Mouse (Mus musculus): Measurements from ENCODE around the gene Ube2n. TPM values are rescaled to one million over a fixed set of nuclear protein-coding genes. Genes with fewer than 3 reads are reported as not detected.
A peak's percentile ranks its signal among the peaks of the same experiment; 100 is the strongest.

Ube2n gene
- polyA plus RNA-seq, 1 experiment, result 26.4 TPM

DNA sequence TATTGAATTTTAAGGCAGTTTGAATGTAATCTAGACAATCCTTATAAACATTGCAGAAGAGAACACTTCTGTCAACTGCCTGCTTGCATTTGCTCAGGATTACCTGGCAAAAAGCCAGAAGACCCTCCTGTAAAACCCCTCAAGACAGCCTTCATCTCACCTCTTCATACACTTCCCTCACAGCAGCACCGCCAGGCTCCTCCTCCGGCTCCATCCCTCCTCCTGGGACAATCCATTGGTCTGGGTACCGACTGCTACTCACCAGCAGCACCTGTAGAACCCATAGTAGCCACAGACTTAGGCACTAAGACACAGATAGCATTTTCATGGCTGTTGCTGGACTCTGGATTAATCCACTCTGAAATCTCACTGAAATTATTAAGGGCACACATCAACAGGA is 37.4 kb downstream of the Ube2n start:
- peaks cover 3% of the 10 kb centered on the region; the same call in 1 of the 2 replicates for H3K36me3 ChIP-seq (ENCODE audit: control insufficient read depth, insufficient read depth, low read length)
- no peak overlapping the region for H3K27ac ChIP-seq (ENCODE audit: insufficient read depth, low read length)
- TF ChIP-seq POLR2A (IDR thresholded peaks at IDR 0.05; ENCODE audit: low read depth, low read length) (no peak), CTCF (IDR thresholded peaks at IDR 0.05; ENCODE audit: extremely low read depth, insufficient read depth, insufficient read length, insufficient replicate concordance) (no peak)
- peaks cover 3% of the 10 kb centered on the region; the same call in 1 of the 2 replicates for H3K4me1 ChIP-seq (ENCODE audit: control insufficient read depth, insufficient read depth, insufficient read length)
- no peak for DNase-seq (ENCODE audit: low read depth in 1 of 2, low spot score in 2 of 2)
- no peaks in the 10 kb centered on the region for H3K27me3 ChIP-seq (ENCODE audit: control insufficient read depth, insufficient read depth, low read length)
- WGBS, result 95% methylated on average over 3 of the region's 3 CpGs
- H3K4me3 ChIP-seq (ENCODE audit: extremely low read depth, insufficient read depth, insufficient read length), result no peak overlapping the region

DNA sequence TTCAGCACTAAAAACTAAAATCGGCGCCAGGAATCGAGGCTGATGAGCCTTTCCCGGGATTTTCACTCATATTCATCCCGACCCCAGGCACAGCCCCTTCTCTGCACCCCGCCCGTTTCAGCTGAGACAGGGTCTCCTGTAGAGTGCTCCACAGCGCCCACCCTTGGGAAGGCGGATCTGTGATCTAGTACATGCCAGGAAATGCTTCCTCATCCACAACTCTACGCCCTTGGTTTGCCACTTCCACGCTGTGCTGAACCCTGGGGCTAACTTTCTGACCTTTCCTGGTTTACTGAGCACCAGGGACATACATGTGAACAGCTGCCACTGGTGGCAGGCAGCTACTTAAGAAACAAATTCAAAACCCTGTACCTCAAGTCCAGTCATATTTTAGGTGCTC is 40.9 kb downstream of the Ube2n start:
- H3K4me3 ChIP-seq (ENCODE audit: extremely low read depth, insufficient read depth, insufficient read length), result no peak overlapping the region
- no peaks in the 10 kb centered on the region for H3K27me3 ChIP-seq (ENCODE audit: control insufficient read depth, insufficient read depth, low read length)
- H3K27ac ChIP-seq (ENCODE audit: insufficient read depth, low read length), result no peak overlapping the region
- whole genome bisulfite sequencing, result 95% methylated on average over 11 of the region's 11 CpGs
- TF ChIP-seq POLR2A (IDR thresholded peaks at IDR 0.05; ENCODE audit: low read depth, low read length) (no peak), CTCF (IDR thresholded peaks at IDR 0.05; ENCODE audit: extremely low read depth, insufficient read depth, insufficient read length, insufficient replicate concordance) (no peak)
- H3K4me1 ChIP-seq (ENCODE audit: control insufficient read depth, insufficient read depth, insufficient read length), result no peaks in the 10 kb centered on the region
- DNase-seq (ENCODE audit: low read depth in 1 of 2, low spot score in 2 of 2), result no peak
- H3K36me3 ChIP-seq (ENCODE audit: control insufficient read depth, insufficient read depth, low read length), result no peaks in the 10 kb centered on the region

DNA sequence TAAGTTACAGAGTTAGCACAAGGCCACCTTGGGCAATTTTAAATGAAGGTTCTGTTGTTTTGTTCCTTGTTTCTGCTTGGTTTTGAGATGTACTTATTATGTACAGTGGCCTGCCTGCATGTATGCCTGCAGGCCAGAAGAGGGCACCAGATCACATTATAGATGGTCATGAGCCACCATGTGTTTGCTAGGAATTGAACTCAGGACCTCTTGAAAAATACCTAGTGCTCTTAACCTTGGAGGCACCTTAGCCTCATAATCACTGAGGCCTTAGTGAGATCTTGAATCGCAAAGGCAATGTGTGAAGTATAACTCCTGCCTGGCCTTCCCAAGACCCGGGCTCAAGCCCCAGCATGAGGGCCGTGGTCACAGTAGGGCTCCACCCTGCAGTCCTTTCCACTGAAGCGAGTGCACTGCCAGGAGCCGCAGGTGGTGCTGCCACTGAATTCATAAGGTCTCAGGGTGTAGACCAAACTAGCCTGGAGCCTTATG is 42.4 kb downstream of the Ube2n start:
- Histone ChIP-seq H3K4me3 (ENCODE audit: extremely low read depth, insufficient read depth, insufficient read length) (no peak overlapping the region), H3K27me3 (ENCODE audit: control insufficient read depth, insufficient read depth, low read length) (no peaks in the 10 kb centered on the region), H3K36me3 (ENCODE audit: control insufficient read depth, insufficient read depth, low read length) (no peaks in the 10 kb centered on the region), H3K27ac (ENCODE audit: insufficient read depth, low read length) (no peak overlapping the region), H3K4me1 (ENCODE audit: control insufficient read depth, insufficient read depth, insufficient read length) (peaks cover under 1% of the 10 kb centered on the region; the same call in 1 of the 2 replicates)
- TF ChIP-seq CTCF (IDR thresholded peaks at IDR 0.05; ENCODE audit: extremely low read depth, insufficient read depth, insufficient read length, insufficient replicate concordance), result peak; percentile 36; the same call in 1 of the 2 replicates
- TF ChIP-seq POLR2A (IDR thresholded peaks at IDR 0.05; ENCODE audit: low read depth, low read length), result no peak
- peak in 1 of 2 experiments; percentile 31 for DNase-seq (ENCODE audit: low read depth in 1 of 2, low spot score in 2 of 2)
- 88% methylated on average over 5 of the region's 5 CpGs for WGBS

DNA sequence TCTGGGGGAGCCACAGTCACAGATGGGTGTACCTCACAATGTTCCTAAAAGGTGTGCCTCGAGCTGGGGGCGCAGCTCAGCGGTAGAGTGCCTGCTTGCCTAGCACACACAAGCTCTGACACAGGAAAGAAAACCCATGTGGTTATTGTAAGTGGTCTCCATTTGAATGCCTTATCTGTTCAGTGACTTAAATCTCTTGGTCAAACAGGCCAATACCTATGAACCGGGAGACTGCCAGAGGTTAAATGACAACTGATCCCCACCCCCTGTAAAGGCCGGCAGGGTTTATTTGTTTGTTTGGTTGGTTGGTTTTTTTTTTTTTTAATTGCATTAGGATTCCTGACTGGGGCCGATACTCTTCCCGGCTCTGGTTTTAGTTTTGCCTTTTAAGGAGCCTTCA is 44.5 kb downstream of the Ube2n start:
- Histone ChIP-seq H3K36me3 (ENCODE audit: control insufficient read depth, insufficient read depth, low read length) (no peaks in the 10 kb centered on the region), H3K27me3 (ENCODE audit: control insufficient read depth, insufficient read depth, low read length) (no peaks in the 10 kb centered on the region), H3K27ac (ENCODE audit: insufficient read depth, low read length) (no peak overlapping the region), H3K4me3 (ENCODE audit: extremely low read depth, insufficient read depth, insufficient read length) (no peak overlapping the region), H3K4me1 (ENCODE audit: control insufficient read depth, insufficient read depth, insufficient read length) (peaks cover 3% of the 10 kb centered on the region; the same call in 1 of the 2 replicates)
- 86% methylated on average over 7 of the region's 7 CpGs for WGBS
- TF ChIP-seq CTCF (IDR thresholded peaks at IDR 0.05; ENCODE audit: extremely low read depth, insufficient read depth, insufficient read length, insufficient replicate concordance) (no peak), POLR2A (IDR thresholded peaks at IDR 0.05; ENCODE audit: low read depth, low read length) (no peak)
- no peak for DNase-seq (ENCODE audit: low read depth in 1 of 2, low spot score in 2 of 2)

DNA sequence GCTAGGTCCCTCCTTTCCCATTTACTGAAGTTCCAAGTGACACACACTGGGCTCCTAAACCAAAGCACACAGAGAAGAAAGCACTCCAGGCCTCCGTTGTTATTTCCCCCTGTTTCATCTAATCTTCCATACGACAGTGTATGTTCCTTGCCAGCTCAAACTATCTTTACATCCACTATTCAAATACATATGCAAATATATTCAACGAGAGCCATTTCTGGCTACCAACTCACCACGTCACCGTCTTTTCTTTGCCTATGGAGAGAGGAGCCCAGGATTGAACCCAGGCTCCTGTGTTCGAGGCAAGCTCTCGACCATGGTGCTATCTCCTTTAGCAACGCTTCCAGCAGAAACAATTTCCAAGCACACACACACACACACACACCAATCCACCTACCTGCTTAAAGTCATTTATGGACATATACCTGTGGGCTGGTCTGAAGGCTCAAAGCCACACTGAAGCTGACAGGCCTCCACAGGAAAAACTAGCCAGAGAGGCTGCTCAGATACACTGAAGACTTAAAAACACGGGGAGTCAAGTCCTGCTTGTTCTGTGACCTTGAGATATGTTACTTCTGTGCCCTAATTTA is 45.5 kb downstream of the Ube2n start:
- no peak overlapping the region for H3K27ac ChIP-seq (ENCODE audit: insufficient read depth, low read length)
- H3K4me3 ChIP-seq (ENCODE audit: extremely low read depth, insufficient read depth, insufficient read length), result no peak overlapping the region
- TF ChIP-seq CTCF (IDR thresholded peaks at IDR 0.05; ENCODE audit: extremely low read depth, insufficient read depth, insufficient read length, insufficient replicate concordance), result no peak
- DNase-seq (ENCODE audit: low read depth in 1 of 2, low spot score in 2 of 2), result no peak
- 93% methylated on average over 9 of the region's 9 CpGs for WGBS
- peaks cover 10% of the 10 kb centered on the region; the same call in 1 of the 2 replicates for H3K4me1 ChIP-seq (ENCODE audit: control insufficient read depth, insufficient read depth, insufficient read length)
- no peaks in the 10 kb centered on the region for H3K36me3 ChIP-seq (ENCODE audit: control insufficient read depth, insufficient read depth, low read length)
- H3K27me3 ChIP-seq (ENCODE audit: control insufficient read depth, insufficient read depth, low read length), result no peaks in the 10 kb centered on the region

DNA sequence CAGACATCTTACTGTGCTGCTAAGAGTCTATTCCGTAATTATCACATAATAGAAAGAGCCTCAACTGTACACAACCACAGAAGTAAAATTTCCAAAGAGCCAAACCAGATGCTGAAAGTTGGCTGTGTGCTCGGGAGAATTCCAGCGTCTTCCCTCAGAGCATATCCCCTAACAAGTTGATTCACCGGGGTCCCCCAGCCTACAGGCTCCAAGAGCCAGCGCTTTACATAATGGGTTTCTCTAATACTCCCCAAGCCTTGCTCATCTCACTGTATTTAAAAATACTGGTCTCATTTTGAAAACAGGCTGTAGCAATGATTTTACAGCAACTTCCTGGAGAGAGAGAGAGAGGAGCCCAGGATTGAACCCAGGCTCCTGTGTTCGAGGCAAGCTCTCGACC is 46.7 kb downstream of the Ube2n start:
- Histone ChIP-seq H3K27me3 (ENCODE audit: control insufficient read depth, insufficient read depth, low read length) (no peaks in the 10 kb centered on the region), H3K4me3 (ENCODE audit: extremely low read depth, insufficient read depth, insufficient read length) (no peak overlapping the region), H3K4me1 (ENCODE audit: control insufficient read depth, insufficient read depth, insufficient read length) (peaks cover 12% of the 10 kb centered on the region; the same call in 1 of the 2 replicates), H3K36me3 (ENCODE audit: control insufficient read depth, insufficient read depth, low read length) (no peaks in the 10 kb centered on the region), H3K27ac (ENCODE audit: insufficient read depth, low read length) (no peak overlapping the region)
- WGBS, result 78% methylated on average over 7 of the region's 7 CpGs
- DNase-seq (ENCODE audit: low read depth in 1 of 2, low spot score in 2 of 2), result no peak
- no peak for TF ChIP-seq POLR2A (IDR thresholded peaks at IDR 0.05; ENCODE audit: low read depth, low read length)
- TF ChIP-seq CTCF (IDR thresholded peaks at IDR 0.05; ENCODE audit: extremely low read depth, insufficient read depth, insufficient read length, insufficient replicate concordance), result no peak

DNA sequence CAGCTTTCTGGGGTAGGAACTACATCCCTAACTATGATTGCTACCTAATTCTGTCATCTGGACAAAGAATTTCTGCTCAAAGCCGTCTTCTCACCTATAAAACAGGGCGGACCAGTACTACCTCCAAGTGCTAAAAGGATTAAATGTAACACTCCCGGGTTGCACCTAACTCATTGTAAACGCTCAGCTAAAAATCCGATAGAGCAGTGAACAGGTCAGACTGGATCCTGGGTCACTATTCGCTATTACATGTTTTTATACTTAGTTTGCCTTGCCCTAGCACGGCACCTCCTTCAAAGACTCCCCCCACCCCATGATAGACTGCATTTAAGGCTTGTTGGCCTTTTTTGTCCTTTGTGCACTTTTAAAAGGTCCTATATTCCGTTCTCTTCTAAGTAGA is 47.5 kb downstream of the Ube2n start:
- no peak for DNase-seq (ENCODE audit: low read depth in 1 of 2, low spot score in 2 of 2)
- TF ChIP-seq CTCF (IDR thresholded peaks at IDR 0.05; ENCODE audit: extremely low read depth, insufficient read depth, insufficient read length, insufficient replicate concordance) (no peak), POLR2A (IDR thresholded peaks at IDR 0.05; ENCODE audit: low read depth, low read length) (no peak)
- peak overlapping the region; percentile 70 for H3K4me3 ChIP-seq (ENCODE audit: extremely low read depth, insufficient read depth, insufficient read length)
- WGBS, result 45% methylated on average over 8 of the region's 8 CpGs
- peaks cover 12% of the 10 kb centered on the region; the same call in 1 of the 2 replicates for H3K4me1 ChIP-seq (ENCODE audit: control insufficient read depth, insufficient read depth, insufficient read length)
- no peaks in the 10 kb centered on the region for H3K27me3 ChIP-seq (ENCODE audit: control insufficient read depth, insufficient read depth, low read length)
- no peaks in the 10 kb centered on the region for H3K36me3 ChIP-seq (ENCODE audit: control insufficient read depth, insufficient read depth, low read length)
- no peak overlapping the region for H3K27ac ChIP-seq (ENCODE audit: insufficient read depth, low read length)
